Mouse (Mus musculus): ENCODE measurements at regions not wholly inside any gene's neighbourhood (a gene's known extent, or its start where the extent isn't known, plus 50 kb on each side); places are given as distances from the start of the nearest gene placed in this dataset.

- DNase-seq (ENCODE audit: low spot score in 2 of 2) = no peak
- intact Hi-C loops (cut with DNase I) = no loop called here
Observed at GRCm38 (mm10) chr10:98538706-98539105, 375.5 kb upstream of the Atp2b1 start.

GRCm38 (mm10) chr10:98541062-98541461 is 373.1 kb upstream of the Atp2b1 start:
- DNase-seq (ENCODE audit: low spot score in 2 of 2) = no peak
- intact Hi-C loops (cut with DNase I) = no loop called here

GRCm38 (mm10) chr10:98542072-98542471 is 372.1 kb upstream of the Atp2b1 start:
- intact Hi-C loops (cut with DNase I) = no loop called here
- DNase-seq (ENCODE audit: low spot score in 2 of 2) = no peak

- intact Hi-C loops (cut with DNase I) = no loop called here
- DNase-seq (ENCODE audit: low spot score in 2 of 2) = no peak
Observed at GRCm38 (mm10) chr10:98543253-98543997, 370.8 kb upstream of the Atp2b1 start.

- intact Hi-C loops (cut with DNase I) = no loop called here
- no peak for DNase-seq (ENCODE audit: low spot score in 2 of 2)
Observed at GRCm38 (mm10) chr10:98543998-98544349, 370.2 kb upstream of the Atp2b1 start.

GRCm38 (mm10) chr10:98554575-98554974 is 359.6 kb upstream of the Atp2b1 start:
- DNase-seq (ENCODE audit: low spot score in 2 of 2) = no peak
- intact Hi-C loops (cut with DNase I) = no loop called here

- intact Hi-C loops (cut with DNase I) = no loop called here
- DNase-seq (ENCODE audit: low spot score in 2 of 2) = no peak
Observed at GRCm38 (mm10) chr10:98557470-98558060, 356.6 kb upstream of the Atp2b1 start.

- no peak for DNase-seq (ENCODE audit: low spot score in 2 of 2)
- intact Hi-C loops (cut with DNase I) = no loop called here
Observed at GRCm38 (mm10) chr10:98558560-98558959, 355.6 kb upstream of the Atp2b1 start.

- DNase-seq (ENCODE audit: low spot score in 2 of 2) = no peak
- intact Hi-C loops (cut with DNase I) = no loop called here
Observed at GRCm38 (mm10) chr10:98562297-98562912, 351.8 kb upstream of the Atp2b1 start.

GRCm38 (mm10) chr10:98572782-98573536 is 341.2 kb upstream of the Atp2b1 start:
- intact Hi-C loops (cut with DNase I) = no loop called here
- DNase-seq (ENCODE audit: low spot score in 2 of 2) = no peak

- DNase-seq (ENCODE audit: low spot score in 2 of 2) = peak in 1 of 2 experiments; percentile 40
- intact Hi-C loops (cut with DNase I) = no loop called here
Observed at GRCm38 (mm10) chr10:98577040-98577439, 337.2 kb upstream of the Atp2b1 start.

- no peak for DNase-seq (ENCODE audit: low spot score in 2 of 2)
- intact Hi-C loops (cut with DNase I) = no loop called here
Observed at GRCm38 (mm10) chr10:98584776-98585175, 329.4 kb upstream of the Atp2b1 start.

- intact Hi-C loops (cut with DNase I) = no loop called here
- DNase-seq (ENCODE audit: low spot score in 2 of 2) = peak; percentile 40 to 61
Observed at GRCm38 (mm10) chr10:98589726-98590125, 324.5 kb upstream of the Atp2b1 start.

- intact Hi-C loops (cut with DNase I) = no loop called here
- no peak for DNase-seq (ENCODE audit: low spot score in 2 of 2)
Observed at GRCm38 (mm10) chr10:98592154-98592553, 322.1 kb upstream of the Atp2b1 start.

GRCm38 (mm10) chr10:98593910-98594309 is 320.3 kb upstream of the Atp2b1 start:
- intact Hi-C loops (cut with DNase I) = no loop called here

GRCm38 (mm10) chr10:98608221-98608941 is 305.8 kb upstream of the Atp2b1 start:
- DNase-seq (ENCODE audit: low spot score in 2 of 2) = peak; percentile 30 to 32
- intact Hi-C loops (cut with DNase I) = no loop called here

More at GRCm38 (mm10) chr10:98593910-98594309, 320.3 kb upstream of the Atp2b1 start:
- DNase-seq (ENCODE audit: low spot score in 2 of 2) = no peak

GRCm38 (mm10) chr10:98610708-98611107 is 303.5 kb upstream of the Atp2b1 start:
- intact Hi-C loops (cut with DNase I) = no loop called here
- DNase-seq (ENCODE audit: low spot score in 2 of 2) = no peak

- intact Hi-C loops (cut with DNase I) = no loop called here
- DNase-seq (ENCODE audit: low spot score in 2 of 2) = no peak
Observed at GRCm38 (mm10) chr10:98611707-98612360, 302.4 kb upstream of the Atp2b1 start.

Data from left cerebral cortex, postnatal 36 days (tissue).